Mouse (Mus musculus) neural tube, embryonic 12.5 days (tissue): ENCODE results near the gene 2610318N02Rik. TPM values are rescaled to one million over a fixed set of nuclear protein-coding genes. Genes with fewer than 3 reads are reported as not detected.

Experiments used
- ATAC-seq: fragments of 200-750 bp; cut with Nextera tagmentation; 2 replicates; pipeline ENCODE4 v1.8.0; 2017; ENCODE audit warnings: low read depth, mild to moderate bottlenecking, moderate TSS enrichment, moderate library complexity; ENCODE audit not compliant: low FRiP score
- H3K27ac ChIP-seq: fragments of 300-500 bp; sonication (generic); 2 replicates; pipeline ENCODE4 v1.5.1; 2016
- H3K27me3 ChIP-seq: fragments of 300-500 bp; sonication (generic); replicated peaks from 2 replicates; pipeline ENCODE4 v1.6.1; 2016; ENCODE audit warnings: mild to moderate bottlenecking
- H3K36me3 ChIP-seq: fragments of 300-500 bp; sonication (generic); 2 replicates; pipeline ENCODE4 v1.6.1; 2016; ENCODE audit warnings: mild to moderate bottlenecking
- H3K4me1 ChIP-seq: fragments of 300-500 bp; sonication (generic); 2 replicates; pipeline ENCODE4 v1.6.1; 2016
- H3K4me2 ChIP-seq: fragments of 300-500 bp; sonication (generic); replicated peaks from 2 replicates; pipeline ENCODE4 v1.6.1; 2016; ENCODE audit warnings: mild to moderate bottlenecking
- H3K4me3 ChIP-seq: fragments of 300-500 bp; sonication (generic); 2 replicates; pipeline ENCODE4 v1.5.1; 2016
- H3K9ac ChIP-seq: fragments of 300-500 bp; sonication (generic); 2 replicates; pipeline ENCODE4 v1.6.1; 2016; ENCODE audit warnings: mild to moderate bottlenecking
- H3K9me3 ChIP-seq: fragments of 300-500 bp; sonication (generic); 2 replicates; pipeline ENCODE4 v1.6.1; 2016; ENCODE audit warnings: mild to moderate bottlenecking
- WGBS: fragments of 180-500 bp; shearing (Covaris S2); methylation state at CpG from one replicate; pipeline ENCODE4 v1.1.7; 2016; 5-methylcytosine and 5-hydroxymethylcytosine counted together
- microRNA counts: library from miRNA; unstranded; fragments of <30 nt; microRNA quantifications from one replicate; lab custom pipeline; 2017
- microRNA-seq: library from miRNA; unstranded; fragments of <30 nt; microRNA quantifications from one replicate; pipeline ENCODE4, GENCODE M21; 2017
- polyA plus RNA-seq: library from polyadenylated mRNA; unstranded; fragments of >200 nt; fragmentation: Nextera tagmentation; extraction: Ambion mirVana; gene quantifications from 2 replicates; pipeline ENCODE4 v1.2.1, GENCODE M21; 2016

The 2610318N02Rik gene
- polyA plus RNA-seq, 1 experiment from 2014 or later: 66.0 TPM

DNA sequence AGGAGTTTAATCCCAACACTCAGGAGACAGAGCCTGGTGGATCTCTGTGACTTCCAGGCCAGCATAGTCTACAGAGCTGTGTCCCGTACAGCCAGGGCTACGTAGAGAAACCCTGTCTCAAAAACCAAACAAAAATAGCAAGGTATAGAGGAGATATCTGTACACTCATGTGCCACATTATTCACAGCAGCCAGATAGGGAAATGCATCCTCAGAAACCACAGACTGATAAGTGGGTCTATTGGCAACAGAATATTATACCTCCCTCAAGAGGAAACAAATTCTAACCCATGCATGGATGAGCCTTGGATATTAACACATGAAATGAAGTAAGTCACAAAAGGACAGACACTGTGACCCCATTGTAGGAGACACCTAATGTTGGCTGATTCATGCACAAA is 57.4 kb downstream of the 2610318N02Rik start:
- no peaks in the 10 kb centered on the region for H3K36me3 ChIP-seq
- no peak overlapping the region for H3K4me2 ChIP-seq
- H3K9ac ChIP-seq: no peak overlapping the region
- 87% methylated on average over 2 of the region's 2 CpGs for WGBS
- no peak overlapping the region for H3K27ac ChIP-seq
- 0 out of 2 replicates have a peak, but pooled peaks cover 6% of the 10 kb centered on the region for H3K4me1 ChIP-seq
- no peak for ATAC-seq
- no peaks in the 10 kb centered on the region for H3K27me3 ChIP-seq
- no peak overlapping the region for H3K4me3 ChIP-seq
- no peaks in the 10 kb centered on the region for H3K9me3 ChIP-seq

MicroRNA genes within 50 kb of the gene (microRNA counts, 519-probe panel; counts per million panel counts)
- 6,150 counts per million, percentile 91 among the panel's probes with 10 or more counts for microRNA mmu-miR-130b (lab: Ali Mortazavi, UCI)
- microRNA mmu-miR-301b (lab: Ali Mortazavi, UCI): 5,187 counts per million, percentile 85 among the panel's probes with 10 or more counts

Small RNAs within 50 kb of the gene (microRNA-seq; reads per million reads assigned to microRNA genes)
- gene Mir130b (5,372 reads per million, percentile 93 among the genes with 10 or more reads in this experiment), gene Mir301b (173 reads per million, percentile 59 among the genes with 10 or more reads in this experiment)

Other genes with a start within 250 kb of the 2610318N02Rik start
- 31.3 and 31.4 TPM in 2 replicates for gene Ppm1f, start 228.7 kb downstream of the 2610318N02Rik start, polyA plus RNA-seq
- 177 and 184 TPM in 2 replicates for gene Mapk1, start 141.8 kb downstream of the 2610318N02Rik start, polyA plus RNA-seq
- gene Ypel1, start 55.5 kb downstream of the 2610318N02Rik start, polyA plus RNA-seq: 95.0 and 98.6 TPM in 2 replicates
- gene Ppil2, start 13.9 kb downstream of the 2610318N02Rik start, polyA plus RNA-seq: 159 and 161 TPM in 2 replicates
- 61.5 and 79.9 TPM in 2 replicates for gene Sdf2l1, start 7.2 kb upstream of the 2610318N02Rik start, polyA plus RNA-seq
- 21.4 and 23.0 TPM in 2 replicates for gene Ydjc, start 19.5 kb upstream of the 2610318N02Rik start, polyA plus RNA-seq
- gene Ccdc116, start 22.1 kb upstream of the 2610318N02Rik start, polyA plus RNA-seq: 1.4 and 1.5 TPM in 2 replicates
- 342 and 364 TPM in 2 replicates for gene Ube2l3, start 77.5 kb upstream of the 2610318N02Rik start, polyA plus RNA-seq
- gene Rimbp3, start 83.4 kb upstream of the 2610318N02Rik start, polyA plus RNA-seq: 1.8 and 2.1 TPM in 2 replicates
- 11.7 and 12.4 TPM in 2 replicates for gene Hic2, start 108.4 kb upstream of the 2610318N02Rik start, polyA plus RNA-seq
- gene Tmem191c, start 150.9 kb upstream of the 2610318N02Rik start, polyA plus RNA-seq: 22.8 and 23.1 TPM in 2 replicates
- gene Serpind1, start 206.2 kb upstream of the 2610318N02Rik start, polyA plus RNA-seq: 0.35 and 0.41 TPM in 2 replicates